In genomic region chr1:194992589-194993317, GRCm38 (mm10) we compare ENCODE assay signal across 14 mouse cellular contexts. TPM values are rescaled to one million over a fixed set of nuclear protein-coding genes. Genes with fewer than 3 reads are reported as not detected.
A peak's percentile ranks its signal among the peaks of the same experiment; 100 is the strongest.
DNase-seq lines count a peak whose midpoint lies in the region; ATAC-seq and TF ChIP-seq lines count a peak whose summit lies in the region.
"Had no signal": no experiment of that assay in that cellular context is flagged by ENCODE, and none has a peak within 500 bp of the region (broad histone marks: within the 10 kb centered on the region; RNA-seq: fewer than 3 reads in every experiment).

No protein-coding gene starts in this region.

- no peak overlapping the region for H3K4me2 ChIP-seq in kidney, embryonic 16.5 days (replicated peaks; ENCODE audit: low read depth, low read length)
- H3K4me2 ChIP-seq in intestine, embryonic 14.5 days (ENCODE audit: low read length): no peak overlapping the region
- H3K4me2 ChIP-seq in midbrain, embryonic 13.5 days (replicated peaks): no peak overlapping the region
- H3K4me2 ChIP-seq in hindbrain, embryonic 12.5 days (replicated peaks): no peak overlapping the region
- H3K4me2 ChIP-seq: forebrain, embryonic 12.5 days; hindbrain, embryonic 15.5 days had no signal

- no peaks in the 10 kb centered on the region for H3K27me3 ChIP-seq in kidney, embryonic 16.5 days (ENCODE audit: insufficient read depth, low read length)
- no peaks in the 10 kb centered on the region for H3K27me3 ChIP-seq in testis, adult 2 months (ENCODE audit: control insufficient read depth, insufficient read depth, low read length)
- H3K27me3 ChIP-seq in intestine, embryonic 14.5 days (replicated peaks; ENCODE audit: control insufficient read depth, insufficient read depth, low read length): no peaks in the 10 kb centered on the region
- no peaks in the 10 kb centered on the region for H3K27me3 ChIP-seq in midbrain, embryonic 13.5 days
- no peaks in the 10 kb centered on the region for H3K27me3 ChIP-seq in hindbrain, embryonic 12.5 days
- H3K27me3 ChIP-seq: forebrain, embryonic 12.5 days; hindbrain, embryonic 15.5 days had no signal

- H3K36me3 ChIP-seq in kidney, embryonic 16.5 days (ENCODE audit: insufficient read depth, low read length): no peaks in the 10 kb centered on the region
- H3K36me3 ChIP-seq in testis, adult 2 months (ENCODE audit: control insufficient read depth, insufficient read depth, low read length): no peaks in the 10 kb centered on the region
- no peaks in the 10 kb centered on the region for H3K36me3 ChIP-seq in intestine, embryonic 14.5 days (ENCODE audit: control insufficient read depth, insufficient read depth, low read length)
- no peaks in the 10 kb centered on the region for H3K36me3 ChIP-seq in midbrain, embryonic 13.5 days
- no peaks in the 10 kb centered on the region for H3K36me3 ChIP-seq in hindbrain, embryonic 12.5 days
- H3K36me3 ChIP-seq: forebrain, embryonic 12.5 days; hindbrain, embryonic 15.5 days had no signal

- no peak for TF ChIP-seq CTCF in testis, adult 2 months (IDR thresholded peaks at IDR 0.05; ENCODE audit: control insufficient read depth, insufficient read depth, insufficient replicate concordance, low read depth, low read length)

- no peak for TF ChIP-seq POLR2A in testis, adult 2 months (IDR thresholded peaks at IDR 0.05; ENCODE audit: control insufficient read depth, low read depth, low read length)

- no peaks in the 10 kb centered on the region for H3K9me3 ChIP-seq in kidney, embryonic 16.5 days (ENCODE audit: low read length)
- no peaks in the 10 kb centered on the region for H3K9me3 ChIP-seq in intestine, embryonic 14.5 days (ENCODE audit: control insufficient read depth, low read length)
- H3K9me3 ChIP-seq in midbrain, embryonic 13.5 days: no peaks in the 10 kb centered on the region
- no peaks in the 10 kb centered on the region for H3K9me3 ChIP-seq in hindbrain, embryonic 12.5 days (replicated peaks)
- H3K9me3 ChIP-seq: forebrain, embryonic 12.5 days; hindbrain, embryonic 15.5 days had no signal

- H3K4me3 ChIP-seq in kidney, embryonic 16.5 days (ENCODE audit: low read length): no peak overlapping the region
- H3K4me3 ChIP-seq in testis, adult 2 months (ENCODE audit: control insufficient read depth, low read depth, low read length): no peak overlapping the region
- H3K4me3 ChIP-seq in intestine, embryonic 14.5 days (ENCODE audit: low read depth, low read length): no peak overlapping the region
- H3K4me3 ChIP-seq in midbrain, embryonic 13.5 days (replicated peaks): no peak overlapping the region
- H3K4me3 ChIP-seq in hindbrain, embryonic 12.5 days: no peak overlapping the region
- H3K4me3 ChIP-seq: forebrain, embryonic 12.5 days; hindbrain, embryonic 15.5 days had no signal

- peak; percentile 48 for DNase-seq in kidney, adult 11 months
- no peak for DNase-seq in testis, postnatal 10 days (ENCODE audit: low spot score)
- DNase-seq in intestine, embryonic 14.5 days (ENCODE audit: low spot score): no peak
- no peak for DNase-seq in left cerebral cortex, adult 9 months (ENCODE audit: low spot score in 2 of 2)
- DNase-seq: left cerebral cortex, postnatal 4 days; lung, adult 18-20 months; thymus, postnatal 4 days had no signal

- no peaks in the 10 kb centered on the region for H3K4me1 ChIP-seq in kidney, embryonic 16.5 days (ENCODE audit: insufficient read depth, low read length)
- peaks cover 3% of the 10 kb centered on the region for H3K4me1 ChIP-seq in testis, adult 2 months (ENCODE audit: control insufficient read depth, insufficient read depth, low read length)
- H3K4me1 ChIP-seq in intestine, embryonic 14.5 days (replicated peaks; ENCODE audit: control insufficient read depth, insufficient read depth, low read length): no peaks in the 10 kb centered on the region
- H3K4me1 ChIP-seq in midbrain, embryonic 13.5 days (replicated peaks): no peaks in the 10 kb centered on the region
- H3K4me1 ChIP-seq in hindbrain, embryonic 12.5 days: no peaks in the 10 kb centered on the region
- H3K4me1 ChIP-seq: forebrain, embryonic 12.5 days; hindbrain, embryonic 15.5 days had no signal

- WGBS in kidney, embryonic 16.5 days: 61% methylated on average over 5 of the region's 5 CpGs
- WGBS in intestine, embryonic 14.5 days: 31% methylated on average over 5 of the region's 5 CpGs
- 86% methylated on average over 5 of the region's 5 CpGs for WGBS in midbrain, embryonic 13.5 days
- 78% methylated on average over 5 of the region's 5 CpGs for WGBS in hindbrain, embryonic 12.5 days

- no peak for ATAC-seq in kidney, embryonic 16.5 days (ENCODE audit: low FRiP score, low TSS enrichment)
- 0 out of 2 replicates have a peak, but pooled peaks have one; percentile 60 for ATAC-seq in intestine, embryonic 14.5 days (replicated peaks; ENCODE audit: low FRiP score, low TSS enrichment, low read depth)
- ATAC-seq in midbrain, embryonic 13.5 days: no peak
- ATAC-seq in hindbrain, embryonic 12.5 days (ENCODE audit: low FRiP score): no peak
- ATAC-seq: CD4-positive, CD25-positive, alpha-beta regulatory T cell, adult 4 months had no signal

- no peak overlapping the region for H3K27ac ChIP-seq in kidney, embryonic 16.5 days (ENCODE audit: low read length)
- peak overlapping the region; percentile 8; the same call in 1 of the 2 replicates for H3K27ac ChIP-seq in testis, adult 2 months (ENCODE audit: control insufficient read depth, insufficient read depth, low read depth, low read length)
- no peak overlapping the region for H3K27ac ChIP-seq in intestine, embryonic 14.5 days (ENCODE audit: low read depth)
- H3K27ac ChIP-seq in midbrain, embryonic 13.5 days: no peak overlapping the region
- no peak overlapping the region for H3K27ac ChIP-seq in hindbrain, embryonic 12.5 days
- H3K27ac ChIP-seq: forebrain, embryonic 12.5 days; hindbrain, embryonic 15.5 days had no signal

- no peak overlapping the region for H3K9ac ChIP-seq in kidney, embryonic 16.5 days (replicated peaks; ENCODE audit: low read length)
- no peak overlapping the region for H3K9ac ChIP-seq in intestine, embryonic 14.5 days (ENCODE audit: low read length)
- H3K9ac ChIP-seq in midbrain, embryonic 13.5 days (replicated peaks): no peak overlapping the region
- no peak overlapping the region for H3K9ac ChIP-seq in hindbrain, embryonic 12.5 days
- H3K9ac ChIP-seq: forebrain, embryonic 12.5 days; hindbrain, embryonic 15.5 days had no signal

RNA-seq across cellular contexts. Expression of gene Cd34, which starts 54.1 kb away (rescaled TPM):
- 106 and 114 TPM in 2 replicates for polyA plus RNA-seq in kidney, embryonic 16.5 days (2015; fragmentation: Nextera tagmentation; extraction: Ambion mirVana)
- polyA plus RNA-seq in testis, adult 2 months (2012; rRNA removed): 7.7 and 7.9 TPM in 2 replicates
- 53.2 and 58.7 TPM in 2 replicates for polyA plus RNA-seq in intestine, embryonic 14.5 days (2014; fragmentation: Nextera tagmentation; extraction: Ambion mirVana)
- polyA plus RNA-seq in midbrain, embryonic 13.5 days (2015; fragmentation: Nextera tagmentation; extraction: Ambion mirVana): 30.2 and 34.0 TPM in 2 replicates
- polyA plus RNA-seq in hindbrain, embryonic 12.5 days (2016; fragmentation: Nextera tagmentation; extraction: Ambion mirVana): 44.7 and 50.0 TPM in 2 replicates
